Mouse (Mus musculus): ENCODE results near the gene Tbx2.

Gene Tbx2

GRCm38 (mm10) chr11:85827342-85827741, 5.0 kb upstream of the Tbx2 start:
- DNase-seq = no peak

- DNase-seq = no peak
Observed at GRCm38 (mm10) chr11:85828691-85829519, 3.4 kb upstream of the Tbx2 start.

- DNase-seq = no peak
Observed at GRCm38 (mm10) chr11:85829520-85830440, 2.6 kb upstream of the Tbx2 start.

- no peak for DNase-seq
Observed at GRCm38 (mm10) chr11:85830901-85831341, 1.4 kb upstream of the Tbx2 start.

- no peak for DNase-seq
Observed at GRCm38 (mm10) chr11:85831656-85832230, 608 bp upstream of the Tbx2 start.

GRCm38 (mm10) chr11:85833081-85833521, 750 bp downstream of the Tbx2 start:
- DNase-seq = no peak

GRCm38 (mm10) chr11:85833761-85834385, 1.5 kb downstream of the Tbx2 start:
- no peak for DNase-seq

- DNase-seq = no peak
Observed at GRCm38 (mm10) chr11:85834386-85834931, 2.1 kb downstream of the Tbx2 start.

- DNase-seq = no peak
Observed at GRCm38 (mm10) chr11:85835001-85835752, 2.8 kb downstream of the Tbx2 start.

- no peak for DNase-seq
Observed at GRCm38 (mm10) chr11:85835753-85836522, 3.6 kb downstream of the Tbx2 start.

GRCm38 (mm10) chr11:85836523-85837290, 4.4 kb downstream of the Tbx2 start:
- DNase-seq = no peak

GRCm38 (mm10) chr11:85837291-85837647, 4.9 kb downstream of the Tbx2 start:
- DNase-seq = no peak

- no peak for DNase-seq
Observed at GRCm38 (mm10) chr11:85837648-85838423, 5.5 kb downstream of the Tbx2 start.

- DNase-seq = no peak
Observed at GRCm38 (mm10) chr11:85838424-85839257, 6.3 kb downstream of the Tbx2 start.

- DNase-seq = no peak
Observed at GRCm38 (mm10) chr11:85839258-85840030, 7.1 kb downstream of the Tbx2 start.

- no peak for DNase-seq
Observed at GRCm38 (mm10) chr11:85840031-85840802, 7.9 kb downstream of the Tbx2 start.

GRCm38 (mm10) chr11:85840803-85841145, 8.4 kb downstream of the Tbx2 start:
- no peak for DNase-seq
